Mouse (Mus musculus) intestine, postnatal 0 days (tissue): ENCODE measurements around the gene Gm20683. TPM values are rescaled to one million over a fixed set of nuclear protein-coding genes. Genes with fewer than 3 reads are reported as not detected.
"Not testable (repeated sequence)": the region's sequence is repeated elsewhere in the genome, so short reads cannot be mapped to it uniquely, and the experiment has no call there.

Experiments
- ATAC-seq: fragments of 200-750 bp; cut with Nextera tagmentation; 2 replicates; pipeline ENCODE4 v1.8.0; 2017; ENCODE audit warnings: mild to moderate bottlenecking, moderate TSS enrichment, moderate library complexity
- H3K27ac ChIP-seq: fragments of 300-500 bp; sonication (generic); 2 replicates; pipeline ENCODE4 v1.5.1; 2014; ENCODE audit warnings: mild to moderate bottlenecking, low read depth, low read length, moderate library complexity
- H3K27me3 ChIP-seq: fragments of 300-500 bp; sonication (generic); replicated peaks from 2 replicates; pipeline ENCODE4 v1.6.1; 2014; ENCODE audit warnings: low read length, mixed read lengths; ENCODE audit not compliant: control insufficient read depth, insufficient read depth
- H3K36me3 ChIP-seq: fragments of 300-500 bp; sonication (generic); 2 replicates; pipeline ENCODE4 v1.6.1; 2014; ENCODE audit warnings: mild to moderate bottlenecking, moderate library complexity; ENCODE audit not compliant: control insufficient read depth, insufficient read depth
- H3K4me1 ChIP-seq: fragments of 300-500 bp; sonication (generic); replicated peaks from 2 replicates; pipeline ENCODE4 v1.6.1; 2014; ENCODE audit warnings: antibody characterized with exemption, low read length, mixed read lengths; ENCODE audit not compliant: control insufficient read depth, insufficient read depth
- H3K4me2 ChIP-seq: fragments of 300-500 bp; sonication (generic); replicated peaks from 2 replicates; pipeline ENCODE4 v1.6.1; 2014; ENCODE audit warnings: low read depth, mild to moderate bottlenecking, moderate library complexity
- H3K4me3 ChIP-seq: fragments of 300-500 bp; sonication (generic); 2 replicates; pipeline ENCODE4 v1.5.1; 2014; ENCODE audit warnings: low read depth, low read length
- H3K9ac ChIP-seq: fragments of 300-500 bp; sonication (generic); 2 replicates; pipeline ENCODE4 v1.6.1; 2014; ENCODE audit warnings: mild to moderate bottlenecking, low read depth, low read length
- H3K9me3 ChIP-seq: fragments of 300-500 bp; sonication (generic); 2 replicates; pipeline ENCODE4 v1.6.1; 2016; ENCODE audit warnings: mixed run types; ENCODE audit not compliant: control insufficient read depth
- CTCF ChIP-seq: sonication (generic); IDR thresholded peaks from 2 replicates; pipeline ENCODE4 v1.5.1; 2016; ENCODE audit warnings: low read depth, mild to moderate bottlenecking, control low read depth, antibody characterized with exemption, moderate library complexity
- WGBS: fragments of 180-500 bp; shearing (Covaris S2); extraction: QIAGEN DNeasy Blood & Tissue Kit; methylation state at CpG from one replicate; pipeline ENCODE4 v1.1.7; 2014; 5-methylcytosine and 5-hydroxymethylcytosine counted together
- polyA plus RNA-seq: library from polyadenylated mRNA; unstranded; fragments of >200 nt; fragmentation: Nextera tagmentation; extraction: Ambion mirVana; gene quantifications from 2 replicates; pipeline ENCODE4 v1.2.1, GENCODE M21; 2015

Gene Gm20683
- polyA plus RNA-seq, 1 experiment from 2014 or later: 0.90 TPM

DNA sequence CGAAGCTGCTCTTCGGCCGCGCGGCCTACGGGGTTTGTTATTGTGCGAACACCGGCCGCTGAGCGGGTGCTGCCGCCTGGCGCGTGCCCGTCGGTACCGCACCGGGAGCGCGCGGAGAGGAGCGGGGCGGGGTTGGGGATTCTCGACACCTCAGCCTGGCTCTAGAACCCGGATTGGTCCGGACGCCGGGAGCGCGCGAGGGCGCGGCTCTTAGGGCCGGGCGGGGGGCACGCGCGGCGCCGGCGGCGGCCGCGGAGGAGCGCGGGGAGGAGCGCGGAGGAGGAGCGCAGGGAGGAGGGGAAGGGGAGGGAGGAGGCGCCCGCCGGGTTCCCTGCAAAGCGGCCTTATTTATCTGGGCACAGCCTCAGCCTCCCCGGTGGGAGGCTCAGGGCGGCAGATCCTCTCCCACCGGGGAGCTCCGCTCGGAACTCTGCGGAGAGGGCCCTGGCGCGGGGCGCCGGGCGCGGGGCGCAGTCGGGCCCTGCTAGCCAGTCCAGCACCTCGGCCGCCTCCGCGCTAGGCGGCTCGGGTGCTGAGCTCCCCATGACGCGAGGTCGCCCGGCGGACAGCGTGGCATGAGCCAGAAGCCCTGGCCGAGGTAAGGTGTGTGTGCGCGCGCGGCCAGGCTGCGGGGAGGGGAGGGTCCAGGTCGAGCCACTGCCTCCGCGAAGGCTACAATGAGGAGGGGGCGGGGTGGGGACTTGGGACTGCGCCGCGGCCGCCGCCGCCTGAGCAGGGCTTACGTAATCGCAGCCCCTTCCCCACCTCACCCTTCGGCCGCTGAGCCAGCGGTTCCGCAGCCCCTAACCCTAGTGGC lies 32.6 kb downstream of the Gm20683 start, which contains the start of gene Fbxl16:
TSS of gene Fbxl16 (plus strand) at position 297 of the 817 bp plus-strand sequence.
- H3K36me3 ChIP-seq: no peaks in the 10 kb centered on the region
- peaks cover 32% of the 10 kb centered on the region for H3K27me3 ChIP-seq
- under 1% methylated on average over 92 of the region's 100 CpGs for WGBS
- H3K4me1 ChIP-seq: no peaks in the 10 kb centered on the region; the same call in 1 of the 2 replicates
- no peaks in the 10 kb centered on the region for H3K9me3 ChIP-seq
- H3K27ac ChIP-seq: no peak within 1 kb of the TSS
- H3K9ac ChIP-seq: 0 out of 2 replicates have a peak within 1 kb of the TSS, but pooled peaks have one; percentile 17
- peak; percentile 58 for TF ChIP-seq CTCF
- peak within 1 kb of the TSS; percentile 92 for H3K4me2 ChIP-seq
- peak; percentile 63 for ATAC-seq
- H3K4me3 ChIP-seq: peak within 1 kb of the TSS; percentile 51

DNA sequence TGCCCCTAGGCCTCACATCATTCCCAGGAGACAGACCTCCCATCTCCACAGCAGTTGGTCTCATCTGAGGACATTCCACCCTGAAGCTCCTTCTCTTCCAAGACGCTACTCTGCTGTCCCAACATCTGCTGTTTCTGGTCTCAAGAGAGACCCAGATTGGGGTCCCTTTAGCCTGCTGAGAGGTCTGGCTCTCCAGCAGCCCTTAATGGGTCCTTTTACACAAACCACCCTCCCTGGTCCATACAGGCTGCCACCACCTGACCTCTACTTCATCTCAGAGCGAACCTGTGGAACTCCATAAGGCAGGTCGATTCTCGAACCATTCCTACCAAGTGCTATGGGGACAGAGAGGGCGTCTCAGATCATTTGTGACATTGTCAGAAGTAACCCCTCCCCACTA lies 33.5 kb downstream of the Gm20683 start:
- peaks cover 28% of the 10 kb centered on the region for H3K27me3 ChIP-seq
- H3K9ac ChIP-seq: no peak overlapping the region
- H3K27ac ChIP-seq: no peak overlapping the region
- no peaks in the 10 kb centered on the region for H3K36me3 ChIP-seq
- WGBS: 51% methylated on average over 5 of the region's 5 CpGs
- H3K4me3 ChIP-seq: no peak overlapping the region
- peak overlapping the region; percentile 92; the same call in 1 of the 2 replicates for H3K4me2 ChIP-seq
- no peak for TF ChIP-seq CTCF
- H3K4me1 ChIP-seq: no peaks in the 10 kb centered on the region
- no peak for ATAC-seq
- no peaks in the 10 kb centered on the region for H3K9me3 ChIP-seq

DNA sequence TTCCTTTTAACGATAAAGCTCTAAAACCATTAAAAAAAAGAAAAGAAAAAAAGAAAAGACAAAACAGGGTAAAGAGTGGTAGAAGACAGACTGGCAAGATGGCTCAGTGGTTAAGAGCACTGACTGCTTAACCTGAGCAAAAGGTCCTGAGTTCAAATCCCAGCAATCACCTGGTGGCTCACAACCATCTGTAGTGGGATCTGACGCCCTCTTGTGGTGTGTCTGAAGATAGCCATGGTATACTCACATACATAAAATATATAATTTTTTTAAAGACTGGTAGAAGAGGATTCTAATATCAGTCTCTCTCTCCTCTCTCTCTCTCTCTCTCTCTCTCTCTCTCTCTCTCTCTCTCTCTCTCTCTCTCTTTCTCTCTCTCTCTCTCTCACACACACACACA lies 34.1 kb downstream of the Gm20683 start:
- 56% methylated on average over 2 of the region's 2 CpGs for WGBS
- H3K27me3 ChIP-seq: peaks cover 30% of the 10 kb centered on the region
- not testable (repeated sequence) for H3K36me3 ChIP-seq, H3K4me3 ChIP-seq, H3K27ac ChIP-seq, H3K4me2 ChIP-seq, H3K9ac ChIP-seq, H3K4me1 ChIP-seq, H3K9me3 ChIP-seq, ATAC-seq
- TF ChIP-seq CTCF: peak; percentile 21; the same call in 1 of the 2 replicates

DNA sequence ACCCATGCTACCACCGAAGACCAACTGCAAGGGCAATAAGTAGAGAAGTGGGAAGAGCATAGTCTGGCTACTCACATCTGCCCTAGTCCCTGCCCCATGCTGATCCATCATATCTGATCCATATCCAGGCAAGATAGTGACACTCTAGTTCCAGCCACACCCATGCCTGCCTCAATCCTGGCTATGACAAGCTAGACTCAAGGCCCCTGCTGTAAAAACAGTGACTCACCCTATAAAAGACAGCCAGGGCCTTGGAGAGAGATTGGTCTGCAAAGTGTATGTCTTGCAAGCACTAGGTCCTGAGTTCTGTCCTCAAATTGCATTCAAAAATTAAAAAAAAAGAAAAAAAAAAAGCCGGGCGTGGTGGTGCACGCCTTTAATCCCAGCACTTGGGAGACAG lies 35.1 kb downstream of the Gm20683 start:
- H3K4me3 ChIP-seq: no peak overlapping the region
- no peak overlapping the region for H3K9ac ChIP-seq
- H3K27ac ChIP-seq: no peak overlapping the region
- no peaks in the 10 kb centered on the region for H3K36me3 ChIP-seq
- no peaks in the 10 kb centered on the region for H3K4me1 ChIP-seq
- H3K9me3 ChIP-seq: no peaks in the 10 kb centered on the region
- 61% methylated on average over 4 of the region's 4 CpGs for WGBS
- TF ChIP-seq CTCF: no peak
- H3K27me3 ChIP-seq: peaks cover 30% of the 10 kb centered on the region
- ATAC-seq: peak; percentile 10; the same call in 1 of the 2 replicates
- H3K4me2 ChIP-seq: no peak overlapping the region

DNA sequence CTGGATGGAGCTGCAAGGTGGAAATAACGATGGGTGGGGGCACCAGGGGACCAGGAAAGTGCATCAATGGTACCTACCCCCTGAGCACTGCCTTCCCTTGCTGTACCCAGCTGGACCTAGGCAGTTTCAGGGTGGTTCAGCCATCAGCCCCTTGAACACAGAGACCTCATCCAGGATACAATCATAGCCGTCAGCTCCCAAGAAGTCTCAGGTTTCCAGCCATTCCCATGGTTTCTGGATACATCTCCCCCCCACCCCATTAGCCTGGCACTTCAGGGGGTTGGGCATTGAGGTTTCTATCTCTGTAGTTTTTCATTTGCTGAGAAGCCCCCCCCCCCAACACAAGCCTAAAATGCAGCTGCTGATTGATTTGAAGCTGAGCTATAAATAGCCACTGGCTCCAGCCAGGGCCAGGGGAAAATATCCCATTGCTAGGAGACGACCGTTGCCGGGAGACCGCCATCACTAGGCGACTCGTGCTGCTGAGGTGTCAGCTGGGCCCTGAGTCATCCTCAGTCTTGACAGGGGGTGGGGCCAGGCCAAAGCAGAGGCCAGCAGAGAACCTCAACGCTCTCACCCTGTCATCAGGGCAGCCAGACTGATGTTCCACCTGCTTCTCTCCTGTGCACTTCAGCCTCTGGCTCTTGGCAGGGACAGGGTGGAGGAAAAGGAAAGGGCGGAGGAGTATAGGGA lies 38.6 kb downstream of the Gm20683 start:
- Histone ChIP-seq H3K27me3 (peaks cover 7% of the 10 kb centered on the region; the same call in 1 of the 2 replicates), H3K4me1 (no peaks in the 10 kb centered on the region), H3K36me3 (no peaks in the 10 kb centered on the region), H3K9ac (0 out of 2 replicates have a peak overlapping the region, but pooled peaks have one; percentile 3), H3K27ac (no peak overlapping the region), H3K4me2 (no peak overlapping the region), H3K9me3 (no peaks in the 10 kb centered on the region), H3K4me3 (no peak overlapping the region)
- WGBS: 8% methylated on average over 10 of the region's 10 CpGs
- ATAC-seq: peak; percentile 44
- TF ChIP-seq CTCF: no peak

DNA sequence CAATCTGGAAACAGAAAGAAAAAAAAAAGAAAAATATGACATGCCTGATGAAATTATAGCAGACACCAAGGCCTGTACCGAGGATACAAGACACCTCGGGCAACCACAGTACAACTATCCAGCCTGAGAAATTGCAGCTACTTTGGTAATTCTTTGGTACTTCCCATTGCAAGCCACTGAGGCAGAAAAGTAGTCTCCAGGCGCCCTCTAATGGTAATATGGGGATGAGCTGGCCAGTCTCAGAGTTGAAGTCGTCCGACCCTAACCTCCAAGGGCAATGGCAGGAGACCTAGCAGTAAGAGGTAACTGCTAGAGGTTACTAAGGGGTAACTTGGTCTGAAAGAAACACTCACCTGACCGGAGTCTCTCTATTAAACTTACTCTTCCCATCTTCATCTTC lies 40.5 kb downstream of the Gm20683 start:
- no peak overlapping the region for H3K9ac ChIP-seq
- WGBS: 5% methylated on average over 6 of the region's 6 CpGs
- no peak overlapping the region for H3K4me2 ChIP-seq
- 0 out of 2 replicates have a peak, but pooled peaks cover 6% of the 10 kb centered on the region for H3K4me1 ChIP-seq
- H3K27ac ChIP-seq: no peak overlapping the region
- peak; percentile 92 for TF ChIP-seq CTCF
- no peaks in the 10 kb centered on the region for H3K9me3 ChIP-seq
- ATAC-seq: peak; percentile 27; the same call in 1 of the 2 replicates
- H3K27me3 ChIP-seq: peaks cover 7% of the 10 kb centered on the region; the same call in 1 of the 2 replicates
- no peak overlapping the region for H3K4me3 ChIP-seq
- H3K36me3 ChIP-seq: no peaks in the 10 kb centered on the region
